Comparison of ENCODE assay signal across 7 mouse cellular contexts in the genomic region with DNA sequence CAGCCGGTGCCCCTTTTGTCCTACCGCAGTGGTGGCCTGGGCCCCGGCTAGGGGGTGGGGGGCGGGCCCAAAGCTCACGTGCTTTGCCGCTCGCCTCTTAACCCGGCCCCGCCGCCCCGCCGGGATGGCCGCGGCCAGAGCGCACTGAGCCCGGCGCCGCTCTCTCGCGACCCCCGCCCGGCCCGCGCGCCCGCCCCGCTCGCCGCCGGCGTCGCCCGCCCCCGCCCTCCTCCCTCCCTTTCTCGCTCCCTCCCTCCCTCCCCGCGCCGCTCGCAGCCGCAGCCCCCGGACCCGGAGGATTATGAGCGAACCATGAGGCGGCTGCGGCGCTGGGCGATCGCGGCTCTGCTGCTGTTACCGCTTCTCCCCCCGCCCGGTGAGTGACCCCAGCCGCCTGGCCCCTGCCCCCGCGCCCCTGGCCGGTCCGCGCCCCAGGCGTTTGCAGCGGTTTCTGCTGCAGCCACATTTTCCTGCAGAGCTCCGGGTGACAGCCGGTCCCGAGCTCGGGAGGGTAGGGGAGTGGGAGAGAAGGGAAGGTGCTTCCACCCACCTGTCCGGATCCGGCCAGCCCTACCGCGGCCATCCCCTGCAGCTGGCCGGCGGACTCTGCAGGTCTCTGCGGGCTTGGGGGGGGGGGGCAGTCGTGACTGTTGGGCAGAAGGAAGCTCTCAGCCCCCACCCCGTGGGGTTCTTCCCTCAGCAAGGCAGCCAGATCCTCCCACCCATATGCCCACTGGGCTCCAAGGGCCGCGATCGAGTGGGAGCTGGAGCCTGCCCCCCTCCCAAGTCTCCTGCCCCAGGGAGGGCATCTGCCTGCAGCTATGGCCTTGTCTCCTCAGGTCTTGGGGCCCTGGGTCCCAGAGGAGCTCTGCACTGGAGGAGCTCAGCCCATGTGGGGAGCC. TPM values are rescaled to one million over a fixed set of nuclear protein-coding genes. Genes with fewer than 3 reads are reported as not detected.
DNase-seq lines count a peak whose midpoint lies in the region; ATAC-seq and TF ChIP-seq lines count a peak whose summit lies in the region.

A gene (plus strand): TSS at position 131 of the 902 bp plus-strand sequence.

- H3K27me3 ChIP-seq in kidney, postnatal 0 days (ENCODE audit: insufficient read depth, low read length) = no peaks in the 10 kb centered on the region
- H3K27me3 ChIP-seq in embryonic facial prominence, embryonic 13.5 days = peaks cover 44% of the 10 kb centered on the region
- H3K27me3 ChIP-seq in neural tube, embryonic 11.5 days (ENCODE audit: control insufficient read depth, insufficient read depth, low read length) = peaks cover 14% of the 10 kb centered on the region; the same call in 1 of the 2 replicates

- H3K27ac ChIP-seq in kidney, postnatal 0 days = no peak within 1 kb of the TSS
- H3K27ac ChIP-seq in brown adipose tissue, adult 24 weeks (replicated peaks; ENCODE audit: low read depth, low read length) = no peak within 1 kb of the TSS
- H3K27ac ChIP-seq in embryonic facial prominence, embryonic 13.5 days = no peak within 1 kb of the TSS
- H3K27ac ChIP-seq in neural tube, embryonic 11.5 days (ENCODE audit: low read depth, low read length) = peak within 1 kb of the TSS; percentile 60

- peak; percentile 35; the same call in 1 of the 2 replicates for ATAC-seq in kidney, postnatal 0 days (replicated peaks; ENCODE audit: low FRiP score, low read depth)
- ATAC-seq in embryonic facial prominence, embryonic 13.5 days (ENCODE audit: insufficient number of reproducible peaks, insufficient read depth, low FRiP score, low TSS enrichment, low read depth) = peak; percentile 24; the same call in 1 of the 2 replicates
- 0 out of 2 replicates have a peak, but pooled peaks have one; percentile 49 for ATAC-seq in neural tube, embryonic 11.5 days (ENCODE audit: insufficient read depth, low FRiP score, low TSS enrichment)

- intact Hi-C loops in left cerebral cortex, postnatal 10 days (cut with DNase I) = no loop called here

- H3K4me3 ChIP-seq in kidney, postnatal 0 days (replicated peaks; ENCODE audit: low read depth, low read length) = peak within 1 kb of the TSS; percentile 55
- peak within 1 kb of the TSS; percentile 31 for H3K4me3 ChIP-seq in brown adipose tissue, adult 24 weeks (ENCODE audit: insufficient read depth, low read depth, low read length)
- peak within 1 kb of the TSS; percentile 66 for H3K4me3 ChIP-seq in embryonic facial prominence, embryonic 13.5 days
- peak within 1 kb of the TSS; percentile 58 for H3K4me3 ChIP-seq in neural tube, embryonic 11.5 days (ENCODE audit: low read depth, low read length)

- H3K4me1 ChIP-seq in kidney, postnatal 0 days (replicated peaks; ENCODE audit: insufficient read depth, low read length) = peaks cover 9% of the 10 kb centered on the region; the same call in 1 of the 2 replicates
- no peaks in the 10 kb centered on the region for H3K4me1 ChIP-seq in brown adipose tissue, adult 24 weeks (ENCODE audit: control insufficient read depth, insufficient read depth, insufficient read length, low read length)
- peaks cover 17% of the 10 kb centered on the region for H3K4me1 ChIP-seq in embryonic facial prominence, embryonic 13.5 days
- peaks cover 13% of the 10 kb centered on the region for H3K4me1 ChIP-seq in neural tube, embryonic 11.5 days (ENCODE audit: control insufficient read depth, insufficient read depth, low read length)

- peak within 1 kb of the TSS; percentile 100 for H3K4me2 ChIP-seq in kidney, postnatal 0 days (ENCODE audit: low read length)
- H3K4me2 ChIP-seq in embryonic facial prominence, embryonic 13.5 days = peak within 1 kb of the TSS; percentile 100
- H3K4me2 ChIP-seq in neural tube, embryonic 11.5 days (ENCODE audit: low read depth) = peak within 1 kb of the TSS; percentile 97

- no peak for DNase-seq in kidney, postnatal 0 days (ENCODE audit: low spot score)
- DNase-seq in kidney, adult 8-10 months = no peak
- no peak for DNase-seq in left cerebral cortex, postnatal 10 days (ENCODE audit: extremely low spot score in 1 of 2, low spot score in 2 of 2)
- DNase-seq in neural tube, embryonic 11.5 days (ENCODE audit: low spot score) = peak; percentile 45
- no peak for DNase-seq in spleen, postnatal 14 days (ENCODE audit: low spot score in 2 of 2)

- H3K9me3 ChIP-seq in kidney, postnatal 0 days (replicated peaks; ENCODE audit: low read length) = no peaks in the 10 kb centered on the region
- H3K9me3 ChIP-seq in embryonic facial prominence, embryonic 13.5 days = no peaks in the 10 kb centered on the region
- H3K9me3 ChIP-seq in neural tube, embryonic 11.5 days (ENCODE audit: control insufficient read depth, low read length) = no peaks in the 10 kb centered on the region

- no peak for TF ChIP-seq CTCF in kidney, postnatal 0 days (IDR thresholded peaks at IDR 0.05; ENCODE audit: low read depth)

- no peaks in the 10 kb centered on the region for H3K36me3 ChIP-seq in kidney, postnatal 0 days (ENCODE audit: insufficient read depth, low read length)
- H3K36me3 ChIP-seq in embryonic facial prominence, embryonic 13.5 days = no peaks in the 10 kb centered on the region
- H3K36me3 ChIP-seq in neural tube, embryonic 11.5 days (ENCODE audit: control insufficient read depth, insufficient read depth, low read length) = no peaks in the 10 kb centered on the region

- H3K9ac ChIP-seq in kidney, postnatal 0 days (ENCODE audit: low read depth, low read length) = peak within 1 kb of the TSS; percentile 68
- peak within 1 kb of the TSS; percentile 77 for H3K9ac ChIP-seq in embryonic facial prominence, embryonic 13.5 days
- peak within 1 kb of the TSS; percentile 72 for H3K9ac ChIP-seq in neural tube, embryonic 11.5 days (ENCODE audit: low read length)

- WGBS in kidney, postnatal 0 days = under 1% methylated on average over 54 of the region's 76 CpGs
- WGBS in embryonic facial prominence, embryonic 13.5 days = under 1% methylated on average over 48 of the region's 76 CpGs
- WGBS in neural tube, embryonic 11.5 days = under 1% methylated on average over 42 of the region's 76 CpGs

RNA-seq across cellular contexts. Expression of the gene that starts here (rescaled TPM):
- polyA plus RNA-seq in kidney, postnatal 0 days (2015; fragmentation: Nextera tagmentation; extraction: Ambion mirVana) = 5.9 and 7.7 TPM in 2 replicates
- polyA plus RNA-seq in brown adipose tissue, adult 24 weeks (2012; ENCODE audit: insufficient read depth, insufficient read length, missing spikeins) = 0.59 and 1.4 TPM in 2 replicates
- 13.8 and 14.4 TPM in 2 replicates for polyA plus RNA-seq in embryonic facial prominence, embryonic 13.5 days (2015; fragmentation: Nextera tagmentation; extraction: Ambion mirVana)
- 100 to 1,000 TPM; 109 to 114 TPM for total RNA-seq in left cerebral cortex, postnatal 10 days (2021)
- 21.7 and 23.2 TPM in 2 replicates for polyA plus RNA-seq in neural tube, embryonic 11.5 days (2014; fragmentation: Nextera tagmentation; extraction: Ambion mirVana)
